Mouse (Mus musculus) embryonic facial prominence, embryonic 11.5 days (tissue): ENCODE measurements at regions not wholly inside any gene's neighbourhood (a gene's known extent, or its start where the extent isn't known, plus 50 kb on each side); places are given as distances from the start of the nearest gene placed in this dataset.

Source experiments
- ATAC-seq: fragments of 200-750 bp; cut with Nextera tagmentation; replicated peaks from 2 replicates; pipeline ENCODE4 v1.8.0; 2017; ENCODE audit warnings: low read depth; ENCODE audit not compliant: insufficient number of reproducible peaks, low FRiP score, low TSS enrichment
- DNase-seq: peaks from one replicate; pipeline ENCODE4 v3.0.0-alpha.2; 2015; ENCODE audit warnings: low spot score
- H3K27ac ChIP-seq: fragments of 300-500 bp; sonication (generic); replicated peaks from 2 replicates; pipeline ENCODE4 v1.5.1; 2014; ENCODE audit warnings: mild to moderate bottlenecking, low read depth, low read length, control low read depth
- H3K27me3 ChIP-seq: fragments of 300-500 bp; sonication (generic); 2 replicates; pipeline ENCODE4 v1.6.1; 2014; ENCODE audit warnings: mild to moderate bottlenecking, low read length, moderate library complexity, mixed read lengths; ENCODE audit not compliant: control insufficient read depth, insufficient read depth
- H3K36me3 ChIP-seq: fragments of 300-500 bp; sonication (generic); replicated peaks from 2 replicates; pipeline ENCODE4 v1.6.1; 2014; ENCODE audit warnings: low read depth, mild to moderate bottlenecking, low read length, moderate library complexity, mixed read lengths; ENCODE audit not compliant: control insufficient read depth, insufficient read depth
- H3K4me1 ChIP-seq: fragments of 300-500 bp; sonication (generic); 2 replicates; pipeline ENCODE4 v1.6.1; 2014; ENCODE audit warnings: low read length, mixed read lengths; ENCODE audit not compliant: control insufficient read depth, insufficient read depth
- H3K4me2 ChIP-seq: fragments of 300-500 bp; sonication (generic); 2 replicates; pipeline ENCODE4 v1.6.1; 2014; ENCODE audit warnings: low read depth, mild to moderate bottlenecking, control low read depth, low read length, moderate library complexity
- H3K4me3 ChIP-seq: fragments of 300-500 bp; sonication (generic); 2 replicates; pipeline ENCODE4 v1.5.1; 2014; ENCODE audit warnings: low read depth, low read length, control low read depth
- H3K9ac ChIP-seq: fragments of 300-500 bp; sonication (generic); replicated peaks from 2 replicates; pipeline ENCODE4 v1.6.1; 2014; ENCODE audit warnings: mild to moderate bottlenecking, control low read depth, low read length
- H3K9me3 ChIP-seq: fragments of 300-500 bp; sonication (generic); replicated peaks from 2 replicates; pipeline ENCODE4 v1.6.1; 2016; ENCODE audit warnings: mild to moderate bottlenecking, low read length, inconsistent platforms, mixed read lengths; ENCODE audit not compliant: control insufficient read depth
- WGBS: fragments of 180-500 bp; shearing (Covaris S2); extraction: QIAGEN DNeasy Blood & Tissue Kit; methylation state at CpG from one replicate; pipeline ENCODE4 v1.1.7; 2014; 5-methylcytosine and 5-hydroxymethylcytosine counted together

DNA sequence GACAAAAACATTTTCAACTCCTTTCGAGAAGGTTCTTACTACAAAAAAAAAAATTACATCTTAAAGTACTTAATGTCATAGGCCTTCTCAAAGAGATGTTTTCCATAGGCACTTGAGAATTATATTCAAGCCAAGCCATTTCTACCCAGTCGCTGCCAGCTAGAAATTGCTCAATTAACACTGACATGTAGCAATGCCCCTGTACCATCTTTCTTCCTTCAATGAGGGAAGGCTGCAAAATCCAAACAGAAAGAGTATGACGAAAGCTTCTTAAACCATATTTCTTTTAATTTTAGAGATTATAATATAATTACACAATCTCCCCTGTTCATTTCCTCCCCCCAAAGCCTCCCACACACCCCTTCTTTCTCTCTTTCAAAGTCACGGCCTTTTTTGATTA lies 169.4 kb upstream of the Tll1 start:
- H3K9me3 ChIP-seq, result no peaks in the 10 kb centered on the region
- H3K4me3 ChIP-seq, result no peak overlapping the region
- 86% methylated on average over 4 of the region's 4 CpGs for WGBS
- H3K36me3 ChIP-seq, result no peaks in the 10 kb centered on the region
- ATAC-seq (no peak), DNase-seq (no peak)
- H3K27ac ChIP-seq, result no peak overlapping the region
- no peaks in the 10 kb centered on the region for H3K27me3 ChIP-seq
- no peaks in the 10 kb centered on the region for H3K4me1 ChIP-seq
- H3K9ac ChIP-seq, result no peak overlapping the region
- no peak overlapping the region for H3K4me2 ChIP-seq

GRCm38 (mm10) chr8:64374980-64375379 lies 168.9 kb upstream of the Tll1 start:
- H3K9me3 ChIP-seq, result no peaks in the 10 kb centered on the region
- no peak for ATAC-seq
- H3K36me3 ChIP-seq, result no peaks in the 10 kb centered on the region
- H3K27me3 ChIP-seq, result no peaks in the 10 kb centered on the region
- H3K4me2 ChIP-seq, result no peak overlapping the region
- no peak overlapping the region for H3K27ac ChIP-seq
- 66% methylated on average over 5 of the region's 5 CpGs for WGBS
- H3K4me1 ChIP-seq, result no peaks in the 10 kb centered on the region
- H3K9ac ChIP-seq, result no peak overlapping the region
- no peak overlapping the region for H3K4me3 ChIP-seq
- no peak for DNase-seq

DNA sequence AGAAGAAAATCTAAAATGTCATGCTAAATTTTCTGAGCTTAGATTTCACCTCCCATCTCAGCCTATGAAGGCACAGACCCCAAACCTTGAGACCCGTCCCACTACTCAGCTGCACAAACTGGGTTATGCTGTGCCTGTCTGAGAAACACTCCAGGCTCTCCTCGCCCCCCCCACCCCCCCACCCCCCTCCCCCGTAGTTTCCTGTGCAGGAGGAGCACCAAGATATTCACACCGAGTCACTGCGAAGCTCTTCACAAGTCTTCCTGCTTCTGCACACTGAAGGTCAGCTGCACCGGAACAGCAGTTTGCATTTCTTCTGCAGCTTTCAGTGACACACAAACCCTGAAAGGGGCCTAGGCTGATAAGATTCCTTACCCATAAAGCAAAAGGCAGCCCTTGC lies 163.9 kb upstream of the Tll1 start:
- H3K27me3 ChIP-seq, result no peaks in the 10 kb centered on the region
- no peak overlapping the region for H3K27ac ChIP-seq
- H3K36me3 ChIP-seq, result no peaks in the 10 kb centered on the region
- no peak overlapping the region for H3K4me3 ChIP-seq
- H3K4me2 ChIP-seq, result no peak overlapping the region
- DNase-seq (no peak), ATAC-seq (0 out of 2 replicates have a peak, but pooled peaks have one; percentile 48)
- H3K4me1 ChIP-seq, result no peaks in the 10 kb centered on the region
- no peaks in the 10 kb centered on the region for H3K9me3 ChIP-seq
- H3K9ac ChIP-seq, result no peak overlapping the region
- 22% methylated on average over 6 of the region's 6 CpGs for WGBS

DNA sequence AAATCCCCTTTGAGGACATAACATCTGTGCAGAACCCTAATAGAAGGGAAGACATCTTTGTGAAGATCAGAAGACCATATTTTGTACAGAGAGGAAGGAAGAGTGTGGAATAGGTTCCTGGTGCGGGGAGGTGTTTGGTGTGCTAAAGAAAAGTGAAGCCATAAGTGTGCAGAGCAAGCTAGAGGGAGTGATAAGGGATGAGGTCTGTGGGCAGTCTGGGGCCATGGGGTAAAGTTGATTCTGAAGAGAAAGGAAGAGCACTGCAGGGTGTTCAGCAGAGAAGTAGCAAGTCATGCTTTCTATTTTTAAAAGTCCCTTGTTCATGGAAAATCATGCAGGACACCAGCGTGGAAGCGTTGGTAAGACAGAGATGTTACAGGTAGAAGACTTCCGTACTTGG lies 161.8 kb upstream of the Tll1 start:
- Histone ChIP-seq H3K4me3 (no peak overlapping the region), H3K36me3 (no peaks in the 10 kb centered on the region), H3K27ac (no peak overlapping the region), H3K9ac (no peak overlapping the region), H3K4me1 (no peaks in the 10 kb centered on the region), H3K27me3 (no peaks in the 10 kb centered on the region), H3K9me3 (no peaks in the 10 kb centered on the region), H3K4me2 (no peak overlapping the region)
- ATAC-seq, result no peak
- 98% methylated on average over 4 of the region's 4 CpGs for WGBS
- DNase-seq, result no peak

GRCm38 (mm10) chr8:64366974-64367266 lies 160.8 kb upstream of the Tll1 start:
- H3K36me3 ChIP-seq, result no peaks in the 10 kb centered on the region
- H3K4me1 ChIP-seq, result no peaks in the 10 kb centered on the region
- no peaks in the 10 kb centered on the region for H3K27me3 ChIP-seq
- no peak overlapping the region for H3K4me2 ChIP-seq
- no peak overlapping the region for H3K27ac ChIP-seq
- H3K9me3 ChIP-seq, result no peaks in the 10 kb centered on the region
- WGBS, result 68% methylated on average over 9 of the region's 9 CpGs
- H3K4me3 ChIP-seq, result no peak overlapping the region
- no peak for ATAC-seq
- no peak overlapping the region for H3K9ac ChIP-seq
- no peak for DNase-seq

DNA sequence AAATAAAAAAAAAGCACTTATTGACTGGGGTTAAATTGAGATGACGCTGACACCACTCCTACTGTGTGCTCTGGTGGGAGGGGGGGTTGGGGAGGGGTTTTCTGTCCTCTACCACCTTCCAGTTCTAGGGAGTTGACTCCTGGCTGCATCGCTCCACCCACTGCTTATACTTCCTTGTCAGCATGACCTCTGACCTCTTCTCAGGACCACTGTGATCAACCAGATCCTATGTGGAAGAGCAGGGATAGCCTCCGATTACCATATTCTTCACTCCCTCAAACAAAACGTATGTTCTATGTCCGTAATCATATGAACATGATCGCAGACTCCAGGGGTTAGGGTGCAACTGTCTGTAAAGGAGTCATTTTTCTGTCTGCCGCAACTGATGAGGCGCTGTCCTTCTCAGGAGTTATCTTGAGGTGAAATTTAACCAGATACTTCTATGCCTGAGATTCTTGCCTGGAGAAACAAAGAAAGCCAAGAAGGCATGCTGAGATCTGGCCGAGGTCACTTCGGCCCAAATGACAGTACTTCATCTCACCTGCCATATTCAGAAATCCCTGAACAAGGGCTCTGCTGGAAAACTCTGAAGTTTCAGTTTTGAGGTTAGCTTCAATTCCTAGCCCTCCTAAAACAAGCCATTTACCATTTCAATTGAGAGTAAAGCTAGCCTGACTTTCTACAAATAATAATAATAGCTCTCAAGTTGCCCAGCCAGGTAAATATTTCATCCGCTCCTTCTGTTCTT lies 160.3 kb upstream of the Tll1 start:
- H3K4me1 ChIP-seq, result no peaks in the 10 kb centered on the region
- no peak overlapping the region for H3K4me3 ChIP-seq
- no peak for ATAC-seq
- WGBS, result 75% methylated on average over 11 of the region's 11 CpGs
- H3K36me3 ChIP-seq, result no peaks in the 10 kb centered on the region
- H3K27me3 ChIP-seq, result no peaks in the 10 kb centered on the region
- no peak for DNase-seq
- no peak overlapping the region for H3K9ac ChIP-seq
- H3K9me3 ChIP-seq, result no peaks in the 10 kb centered on the region
- H3K27ac ChIP-seq, result no peak overlapping the region
- H3K4me2 ChIP-seq, result no peak overlapping the region

- H3K36me3 ChIP-seq, result no peaks in the 10 kb centered on the region
- no peak overlapping the region for H3K27ac ChIP-seq
- H3K9ac ChIP-seq, result no peak overlapping the region
- H3K4me2 ChIP-seq, result no peak overlapping the region
- no peaks in the 10 kb centered on the region for H3K9me3 ChIP-seq
- H3K4me3 ChIP-seq, result no peak overlapping the region
- H3K4me1 ChIP-seq, result no peaks in the 10 kb centered on the region
- DNase-seq, result no peak
- WGBS, result 89% methylated on average over 5 of the region's 5 CpGs
- ATAC-seq, result no peak
- no peaks in the 10 kb centered on the region for H3K27me3 ChIP-seq
These were observed 151.0 kb upstream of the Tll1 start for GRCm38 (mm10) chr8:64357092-64357491.

GRCm38 (mm10) chr8:64348082-64348646 lies 142.1 kb upstream of the Tll1 start:
- no peak for ATAC-seq

More at GRCm38 (mm10) chr8:64348082-64348646, 142.1 kb upstream of the Tll1 start:
- Histone ChIP-seq H3K4me2 (no peak overlapping the region), H3K4me3 (no peak overlapping the region), H3K27ac (no peak overlapping the region), H3K36me3 (no peaks in the 10 kb centered on the region), H3K4me1 (no peaks in the 10 kb centered on the region), H3K9ac (no peak overlapping the region), H3K27me3 (no peaks in the 10 kb centered on the region), H3K9me3 (no peaks in the 10 kb centered on the region)
- WGBS, result 78% methylated on average over 3 of the region's 3 CpGs
- no peak for DNase-seq
